Mouse (Mus musculus): ENCODE data around the gene Efl1. TPM values are rescaled to one million over a fixed set of nuclear protein-coding genes. Genes with fewer than 3 reads are reported as not detected.
A peak's percentile ranks its signal among the peaks of the same experiment; 100 is the strongest.
"Not testable (repeated sequence)": the region's sequence is repeated elsewhere in the genome, so short reads cannot be mapped to it uniquely, and the experiment has no call there.

Efl1 gene
- polyA plus RNA-seq, 1 experiment from 2014 or later, result 21.0 TPM

DNA sequence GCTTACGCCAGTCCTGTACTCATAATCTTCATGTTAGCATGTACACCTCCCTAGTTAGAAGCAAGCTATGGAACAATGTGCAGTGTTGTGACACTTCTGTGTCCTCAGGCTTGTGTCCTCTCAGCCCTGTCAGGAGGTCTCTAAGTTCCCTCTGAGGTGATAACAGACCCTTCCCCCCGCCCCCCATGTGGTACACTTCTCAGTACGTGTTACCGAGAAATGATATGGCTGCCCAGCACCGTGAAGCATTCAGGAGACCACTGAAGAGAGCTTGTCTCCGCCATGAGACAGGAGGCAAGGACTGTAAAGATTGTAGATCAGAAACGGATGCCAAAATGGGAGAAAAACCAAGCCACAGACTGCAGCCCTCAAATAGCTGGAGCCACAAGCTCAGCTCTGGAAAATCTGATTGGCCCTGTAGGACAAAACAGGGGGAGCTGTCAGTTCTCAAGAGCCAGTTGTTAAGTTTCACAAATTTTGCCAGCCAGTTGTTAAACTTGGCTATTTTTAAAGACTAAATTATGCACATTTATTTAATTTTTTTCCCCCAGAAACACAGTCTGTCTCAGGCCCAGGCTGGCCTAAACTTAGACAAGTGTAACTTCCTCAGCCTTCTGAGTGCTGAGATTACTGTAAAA is 74.2 kb downstream of the Efl1 start:
- Histone ChIP-seq H3K4me1 (peaks cover 56% of the 10 kb centered on the region), H3K27ac (replicated peaks) (no peak overlapping the region)
- 85% methylated on average over 7 of the region's 7 CpGs for WGBS

DNA sequence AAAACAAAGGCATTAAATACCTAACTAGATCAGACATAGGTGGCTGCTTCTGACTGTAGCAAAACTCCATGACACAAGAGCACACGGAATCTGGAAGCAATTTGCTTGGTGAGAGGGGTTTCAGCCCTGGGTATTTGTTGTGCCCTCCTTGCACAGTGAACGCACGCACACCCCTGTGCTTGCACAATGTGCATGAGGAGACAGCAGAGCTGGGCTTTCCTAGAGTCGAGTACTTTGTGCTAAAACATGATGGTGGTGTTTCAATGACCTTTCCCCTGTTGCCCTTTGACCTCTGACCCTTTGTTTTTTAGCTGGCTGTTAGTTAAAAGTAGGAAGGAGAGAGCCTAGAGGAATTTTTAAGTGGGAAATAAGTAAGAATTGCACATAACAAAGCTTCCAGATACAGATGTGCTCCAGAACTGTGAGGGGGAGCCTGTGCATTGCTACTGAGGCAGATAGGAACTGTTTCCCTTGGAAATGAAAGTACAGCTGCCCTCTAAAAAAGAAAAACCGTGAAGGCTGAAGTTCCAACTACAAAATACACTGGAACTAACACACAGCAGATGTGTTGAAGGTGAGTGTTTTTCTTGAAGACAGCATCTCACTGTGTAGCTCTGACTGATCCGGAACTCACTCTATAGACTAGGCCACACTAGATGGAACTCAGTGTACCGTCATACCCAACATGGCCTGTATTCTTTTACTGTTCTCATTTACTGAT is 74.9 kb downstream of the Efl1 start:
- no peak overlapping the region for H3K27ac ChIP-seq (replicated peaks)
- no peaks in the 10 kb centered on the region for H3K36me3 ChIP-seq
- 54% methylated on average over 7 of the region's 7 CpGs for WGBS
- DNase-seq (ENCODE audit: low spot score), result no peak
- H3K9me3 ChIP-seq (replicated peaks), result no peaks in the 10 kb centered on the region
- H3K4me3 ChIP-seq, result no peak overlapping the region
- H3K4me1 ChIP-seq, result peaks cover 55% of the 10 kb centered on the region
- H3K27me3 ChIP-seq (ENCODE audit: low read depth, poor library complexity, severe bottlenecking), result 0 out of 2 replicates have a peak, but pooled peaks cover 9% of the 10 kb centered on the region

More for the DNA sequence above, 74.2 kb downstream of the Efl1 start:
- Histone ChIP-seq H3K36me3 (no peaks in the 10 kb centered on the region), H3K9me3 (replicated peaks) (no peaks in the 10 kb centered on the region), H3K27me3 (ENCODE audit: low read depth, poor library complexity, severe bottlenecking) (0 out of 2 replicates have a peak, but pooled peaks cover 2% of the 10 kb centered on the region), H3K4me3 (no peak overlapping the region)
- no peak for DNase-seq (ENCODE audit: low spot score)

DNA sequence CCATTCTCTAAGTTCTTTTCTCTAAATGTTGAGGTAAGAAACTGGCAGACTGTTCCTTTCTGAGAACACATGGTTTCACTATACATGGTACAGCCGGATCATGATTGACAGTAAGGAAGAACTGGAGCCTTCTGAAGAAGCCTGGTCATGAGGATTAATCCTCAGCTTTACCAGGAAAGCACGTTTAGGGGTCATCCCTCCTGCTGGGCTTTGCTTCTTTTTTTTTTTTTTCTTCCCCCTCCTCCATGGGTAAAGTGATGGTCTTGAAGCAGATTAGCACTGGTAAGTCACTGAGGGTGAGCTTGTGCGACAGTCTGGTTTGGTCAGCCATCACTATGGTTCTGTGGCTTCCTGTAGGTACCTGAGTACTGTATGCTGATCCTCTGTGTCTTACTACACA is 76.1 kb downstream of the Efl1 start:
- Histone ChIP-seq H3K27ac (replicated peaks) (peak overlapping the region; percentile 65; the same call in 1 of the 2 replicates), H3K36me3 (no peaks in the 10 kb centered on the region), H3K4me3 (no peak overlapping the region), H3K4me1 (peaks cover 53% of the 10 kb centered on the region), H3K9me3 (replicated peaks) (no peaks in the 10 kb centered on the region), H3K27me3 (ENCODE audit: low read depth, poor library complexity, severe bottlenecking) (0 out of 2 replicates have a peak, but pooled peaks cover 10% of the 10 kb centered on the region)
- WGBS, result 27% methylated on average over 3 of the region's 3 CpGs
- DNase-seq (ENCODE audit: low spot score), result no peak

DNA sequence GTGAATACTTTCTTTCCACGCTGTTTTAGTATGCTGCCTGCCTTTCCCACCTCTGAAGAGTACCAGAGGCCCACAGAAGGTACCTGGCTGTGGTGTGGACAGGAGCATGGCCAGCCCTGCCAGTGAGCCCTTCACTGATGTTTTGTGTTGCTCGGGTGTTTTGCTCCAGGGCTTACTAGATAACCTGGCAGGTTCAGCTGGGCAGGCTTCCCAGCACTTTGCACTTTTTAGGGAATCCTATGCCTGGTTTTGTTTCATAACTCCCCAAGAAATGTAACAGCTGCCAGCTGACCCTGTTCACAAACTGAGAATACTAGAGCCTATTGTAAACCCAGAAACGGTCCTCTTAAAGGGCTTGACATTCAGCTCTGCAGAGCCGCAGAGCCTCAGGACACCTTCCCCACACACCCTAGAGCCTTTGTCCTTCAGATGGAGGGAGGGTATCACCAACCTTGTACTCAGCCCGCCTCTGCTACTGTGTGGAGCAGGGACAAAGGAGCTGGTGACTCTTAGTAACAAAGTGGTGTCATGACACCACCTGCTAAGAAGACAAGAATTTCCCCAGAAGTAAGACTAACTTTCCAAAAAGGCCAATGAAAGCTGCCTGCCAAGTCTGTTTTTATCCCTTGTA is 76.7 kb downstream of the Efl1 start:
- Histone ChIP-seq H3K4me1 (peaks cover 53% of the 10 kb centered on the region), H3K27ac (replicated peaks) (peak overlapping the region; percentile 65), H3K9me3 (replicated peaks) (no peaks in the 10 kb centered on the region), H3K4me3 (no peak overlapping the region), H3K36me3 (no peaks in the 10 kb centered on the region), H3K27me3 (ENCODE audit: low read depth, poor library complexity, severe bottlenecking) (0 out of 2 replicates have a peak, but pooled peaks cover 10% of the 10 kb centered on the region)
- WGBS, result 49% methylated on average over 5 of the region's 5 CpGs
- no peak for DNase-seq (ENCODE audit: low spot score)

DNA sequence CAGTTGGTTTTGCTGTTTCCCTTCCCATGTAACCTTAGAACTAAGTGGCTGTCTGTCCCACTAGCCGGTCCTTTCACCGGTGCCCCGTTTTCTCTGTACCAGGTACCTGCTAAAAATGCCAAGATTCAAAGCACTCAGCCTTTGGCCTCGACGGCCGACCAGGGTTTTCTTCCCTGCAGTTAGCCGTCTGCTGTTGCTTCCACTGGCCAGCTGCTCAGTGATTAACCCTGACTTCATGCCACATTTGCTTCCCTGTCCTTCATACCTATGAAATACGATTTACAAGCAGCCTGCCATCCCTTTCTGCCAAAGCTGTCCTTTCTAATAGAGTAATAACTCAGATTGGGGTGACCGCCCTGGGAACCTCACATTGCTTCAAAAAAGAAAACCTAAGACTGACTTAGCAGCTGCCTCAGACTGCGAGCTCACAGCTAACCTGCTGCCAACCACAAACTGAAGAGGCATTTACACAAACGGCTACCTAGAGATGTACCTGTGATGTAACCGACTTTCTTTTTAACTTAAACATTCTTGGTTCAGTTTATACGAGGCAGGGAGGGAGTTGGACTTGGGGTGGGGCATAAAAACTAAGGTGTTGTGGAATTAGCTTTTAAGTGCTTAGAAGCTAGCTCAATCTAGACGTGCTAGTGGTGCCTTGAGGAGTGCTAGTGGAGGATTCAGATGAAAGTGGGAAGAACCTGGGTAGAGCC is 77.5 kb downstream of the Efl1 start:
- 74% methylated on average over 14 of the region's 14 CpGs for WGBS
- no peaks in the 10 kb centered on the region for H3K9me3 ChIP-seq (replicated peaks)
- H3K36me3 ChIP-seq, result no peaks in the 10 kb centered on the region
- H3K4me1 ChIP-seq, result peaks cover 53% of the 10 kb centered on the region
- H3K27me3 ChIP-seq (ENCODE audit: low read depth, poor library complexity, severe bottlenecking), result 0 out of 2 replicates have a peak, but pooled peaks cover 10% of the 10 kb centered on the region
- DNase-seq (ENCODE audit: low spot score), result no peak
- H3K27ac ChIP-seq (replicated peaks), result peak overlapping the region; percentile 65
- no peak overlapping the region for H3K4me3 ChIP-seq

DNA sequence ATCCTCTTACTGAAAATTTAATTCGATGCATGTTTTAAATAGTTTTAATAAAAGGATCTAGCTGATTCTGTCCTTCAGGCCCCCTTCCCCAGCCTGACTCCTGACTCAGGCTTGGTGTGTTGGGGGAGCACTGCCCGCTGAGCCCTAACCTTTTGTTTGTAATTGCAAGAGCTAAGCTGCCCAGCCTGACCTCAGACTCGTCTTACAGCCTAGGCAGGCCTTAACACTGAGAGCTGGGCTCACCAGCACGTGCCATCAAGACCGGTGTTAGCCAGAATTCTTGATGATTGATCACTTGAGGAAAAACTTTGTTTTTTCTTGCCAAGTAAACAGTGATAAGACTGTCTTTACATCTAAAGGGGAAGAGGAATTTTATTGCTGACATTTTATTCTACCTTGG is 78.7 kb downstream of the Efl1 start:
- H3K36me3 ChIP-seq, result no peaks in the 10 kb centered on the region
- H3K4me3 ChIP-seq, result no peak overlapping the region
- H3K4me1 ChIP-seq, result peaks cover 53% of the 10 kb centered on the region
- WGBS, result 37% methylated on average over 5 of the region's 5 CpGs
- 0 out of 2 replicates have a peak, but pooled peaks cover 10% of the 10 kb centered on the region for H3K27me3 ChIP-seq (ENCODE audit: low read depth, poor library complexity, severe bottlenecking)
- no peak overlapping the region for H3K27ac ChIP-seq (replicated peaks)
- H3K9me3 ChIP-seq (replicated peaks), result no peaks in the 10 kb centered on the region
- no peak for DNase-seq (ENCODE audit: low spot score)

DNA sequence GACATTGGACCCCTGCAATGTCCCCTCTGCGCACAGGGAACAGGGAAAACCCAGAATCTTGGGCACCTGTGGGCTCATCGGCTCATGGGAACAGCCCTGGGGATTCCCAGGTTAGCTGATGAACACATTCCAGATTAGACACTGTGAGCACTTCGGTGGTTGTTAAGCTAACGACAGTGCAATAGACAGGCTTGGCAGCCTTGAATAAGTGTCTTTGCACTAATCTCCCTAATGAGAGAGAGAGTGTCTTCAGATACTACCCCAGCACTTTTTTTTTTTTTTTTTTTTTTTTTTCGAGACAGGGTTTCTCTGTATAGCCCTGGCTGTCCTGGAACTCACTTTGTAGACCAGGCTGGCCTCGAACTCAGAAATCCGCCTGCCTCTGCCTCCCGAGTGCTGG is 80.6 kb downstream of the Efl1 start:
- not testable (repeated sequence) for DNase-seq (ENCODE audit: low spot score); H3K9me3 ChIP-seq (replicated peaks); H3K27ac ChIP-seq (replicated peaks); H3K4me3 ChIP-seq; H3K36me3 ChIP-seq
- WGBS, result 90% methylated on average over 5 of the region's 8 CpGs
- 0 out of 2 replicates have a peak, but pooled peaks cover 10% of the 10 kb centered on the region for H3K27me3 ChIP-seq (ENCODE audit: low read depth, poor library complexity, severe bottlenecking)
- H3K4me1 ChIP-seq, result peaks cover 36% of the 10 kb centered on the region

DNA sequence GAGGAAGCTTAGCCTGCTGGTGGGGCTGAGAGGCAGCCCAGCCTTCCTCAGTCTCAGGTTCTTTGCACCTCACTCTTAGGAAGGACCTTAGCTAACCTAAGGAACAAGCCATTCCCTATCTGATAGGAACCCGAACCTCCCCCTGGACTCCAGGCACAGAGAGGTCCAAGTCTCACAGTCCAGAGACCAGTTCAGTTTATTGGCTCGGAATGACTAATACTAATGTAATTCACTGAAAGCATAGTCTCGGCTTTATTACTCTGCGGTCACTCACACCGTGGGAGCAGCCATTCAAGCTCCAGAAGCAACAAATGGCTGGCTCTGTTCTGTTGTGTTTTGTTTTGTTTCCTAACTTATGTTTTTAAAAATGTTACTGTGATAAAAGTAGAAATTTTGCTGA is 84.7 kb downstream of the Efl1 start:
- 0 out of 2 replicates have a peak, but pooled peaks cover 4% of the 10 kb centered on the region for H3K27me3 ChIP-seq (ENCODE audit: low read depth, poor library complexity, severe bottlenecking)
- H3K4me1 ChIP-seq, result no peaks in the 10 kb centered on the region
- H3K4me3 ChIP-seq, result no peak overlapping the region
- DNase-seq (ENCODE audit: low spot score), result no peak
- no peaks in the 10 kb centered on the region for H3K9me3 ChIP-seq (replicated peaks)
- 92% methylated on average over 5 of the region's 5 CpGs for WGBS
- H3K36me3 ChIP-seq, result 0 out of 2 replicates have a peak, but pooled peaks cover 4% of the 10 kb centered on the region
- no peak overlapping the region for H3K27ac ChIP-seq (replicated peaks)

DNA sequence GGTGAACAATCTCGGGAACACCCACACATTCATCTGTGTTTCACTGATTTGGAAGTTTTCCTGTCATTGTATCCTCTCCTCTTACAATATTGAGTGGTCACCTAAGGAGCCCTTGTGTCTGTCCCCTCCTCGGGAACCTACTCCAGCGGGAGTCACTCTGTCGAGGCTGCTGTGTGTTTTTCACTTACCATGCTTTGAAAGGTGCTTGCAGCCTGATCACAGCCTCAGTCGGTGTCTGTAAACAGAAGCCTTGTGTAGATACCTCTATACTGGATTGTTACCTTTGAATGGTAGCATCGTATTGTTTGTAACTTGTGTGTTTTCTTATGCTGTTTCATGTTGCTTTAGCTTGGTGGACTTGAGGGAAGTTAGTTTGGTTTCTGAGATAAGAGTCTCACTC is 85.6 kb downstream of the Efl1 start:
- Histone ChIP-seq H3K4me1 (no peaks in the 10 kb centered on the region), H3K27me3 (ENCODE audit: low read depth, poor library complexity, severe bottlenecking) (no peaks in the 10 kb centered on the region), H3K36me3 (0 out of 2 replicates have a peak, but pooled peaks cover 4% of the 10 kb centered on the region), H3K4me3 (no peak overlapping the region), H3K9me3 (replicated peaks) (no peaks in the 10 kb centered on the region), H3K27ac (replicated peaks) (no peak overlapping the region)
- no peak for DNase-seq (ENCODE audit: low spot score)
- 90% methylated on average over 6 of the region's 6 CpGs for WGBS

DNA sequence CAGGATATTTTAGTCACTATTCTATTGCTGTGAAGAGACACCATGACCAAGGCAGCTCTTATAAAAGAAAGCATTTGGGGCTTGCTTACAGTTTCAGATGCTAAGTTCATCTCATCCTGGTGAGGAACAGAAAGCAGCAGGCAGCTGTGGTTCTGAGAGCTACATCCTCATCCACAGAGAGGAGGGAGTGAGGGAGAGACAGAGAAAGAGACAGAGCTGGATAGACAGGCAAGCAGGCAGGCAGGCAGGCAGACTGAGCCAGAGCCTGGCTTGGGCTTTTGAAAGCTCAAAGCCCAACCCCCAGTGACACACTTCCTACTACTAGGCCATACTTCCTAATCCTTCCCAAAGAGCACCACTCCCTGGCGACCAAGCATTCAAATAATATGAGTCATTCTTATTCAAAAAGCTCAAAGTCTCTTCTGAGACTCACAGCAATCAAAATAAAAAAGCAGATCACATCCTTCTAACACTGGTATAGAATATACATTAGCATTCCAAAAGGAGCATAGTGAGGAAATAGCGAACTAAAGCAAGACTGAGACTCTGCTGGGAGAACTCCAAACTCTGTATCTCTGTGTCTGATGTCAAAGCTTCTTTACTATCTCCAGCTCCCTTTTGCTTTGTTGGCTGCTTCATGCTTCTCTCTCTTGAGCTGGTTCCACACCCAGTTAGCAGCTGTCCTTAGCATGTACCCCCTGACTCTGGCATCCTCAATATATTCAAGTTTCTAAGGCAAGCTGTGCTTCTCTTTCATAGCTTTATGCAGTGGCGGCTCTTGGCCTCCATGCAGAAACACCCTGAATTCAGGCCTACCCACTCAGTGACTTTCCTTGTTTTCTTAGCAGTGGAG is 86.6 kb downstream of the Efl1 start:
- H3K27me3 ChIP-seq (ENCODE audit: low read depth, poor library complexity, severe bottlenecking), result no peaks in the 10 kb centered on the region
- H3K36me3 ChIP-seq, result 0 out of 2 replicates have a peak, but pooled peaks cover 4% of the 10 kb centered on the region
- no peak overlapping the region for H3K4me3 ChIP-seq
- H3K9me3 ChIP-seq (replicated peaks), result no peaks in the 10 kb centered on the region
- 86% methylated on average over 3 of the region's 3 CpGs for WGBS
- DNase-seq (ENCODE audit: low spot score), result no peak
- no peak overlapping the region for H3K27ac ChIP-seq (replicated peaks)
- no peaks in the 10 kb centered on the region for H3K4me1 ChIP-seq

DNA sequence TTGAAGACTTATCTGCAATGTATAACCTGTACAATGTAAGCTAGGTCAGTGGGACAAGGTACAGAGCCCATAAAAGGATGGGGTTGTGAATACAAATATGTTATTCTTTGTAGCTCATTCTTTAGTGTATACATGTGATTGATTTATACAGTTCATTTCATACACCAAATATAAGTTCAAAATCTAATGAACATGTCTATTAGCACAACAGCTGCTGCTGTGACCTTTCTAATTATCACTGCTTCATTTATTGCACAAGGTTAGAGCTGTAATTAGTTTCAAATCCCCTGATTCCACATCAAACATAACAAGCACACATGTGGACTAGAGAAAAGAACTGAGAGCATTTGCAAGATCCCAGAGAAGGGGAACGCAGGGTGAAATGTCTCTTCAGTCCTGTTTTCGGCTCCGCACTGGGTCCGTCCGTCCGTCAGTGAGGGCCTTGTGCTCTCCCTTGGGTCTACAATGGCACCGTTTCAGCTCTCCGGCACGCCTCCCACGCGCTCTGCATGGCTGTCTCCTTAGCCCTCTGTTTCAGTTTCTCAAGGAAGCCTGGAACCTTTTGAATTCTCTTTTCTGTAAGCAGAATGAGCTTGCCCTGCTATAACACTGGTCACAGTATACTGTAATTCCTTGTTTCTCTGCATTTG is 94.8 kb downstream of the Efl1 start:
- H3K4me1 ChIP-seq, result 0 out of 2 replicates have a peak, but pooled peaks cover 4% of the 10 kb centered on the region
- no peak overlapping the region for H3K27ac ChIP-seq (replicated peaks)
- H3K9me3 ChIP-seq (replicated peaks), result no peaks in the 10 kb centered on the region
- DNase-seq (ENCODE audit: low spot score), result no peak
- WGBS, result 91% methylated on average over 11 of the region's 11 CpGs
- peaks cover 6% of the 10 kb centered on the region for H3K36me3 ChIP-seq
- no peak overlapping the region for H3K4me3 ChIP-seq
- no peaks in the 10 kb centered on the region for H3K27me3 ChIP-seq (ENCODE audit: low read depth, poor library complexity, severe bottlenecking)
